Mouse (Mus musculus): ENCODE data around the gene Brms1.

Brms1 gene

GRCm38 (mm10) chr19:5087884-5088728 lies 47.0 kb downstream of the Brms1 start, which contains the start of gene Yif1a:
Yif1a (plus strand) TSS chr19:5088538.
- peak; percentile 100 for DNase-seq (ENCODE audit: extremely low read depth, low read depth)

- DNase-seq (ENCODE audit: extremely low read depth, low read depth): no peak
Observed at GRCm38 (mm10) chr19:5089324-5089723, 48.2 kb downstream of the Brms1 start.

- no peak for DNase-seq (ENCODE audit: extremely low read depth, low read depth)
Observed at GRCm38 (mm10) chr19:5092083-5092482, 50.9 kb downstream of the Brms1 start.

DNA sequence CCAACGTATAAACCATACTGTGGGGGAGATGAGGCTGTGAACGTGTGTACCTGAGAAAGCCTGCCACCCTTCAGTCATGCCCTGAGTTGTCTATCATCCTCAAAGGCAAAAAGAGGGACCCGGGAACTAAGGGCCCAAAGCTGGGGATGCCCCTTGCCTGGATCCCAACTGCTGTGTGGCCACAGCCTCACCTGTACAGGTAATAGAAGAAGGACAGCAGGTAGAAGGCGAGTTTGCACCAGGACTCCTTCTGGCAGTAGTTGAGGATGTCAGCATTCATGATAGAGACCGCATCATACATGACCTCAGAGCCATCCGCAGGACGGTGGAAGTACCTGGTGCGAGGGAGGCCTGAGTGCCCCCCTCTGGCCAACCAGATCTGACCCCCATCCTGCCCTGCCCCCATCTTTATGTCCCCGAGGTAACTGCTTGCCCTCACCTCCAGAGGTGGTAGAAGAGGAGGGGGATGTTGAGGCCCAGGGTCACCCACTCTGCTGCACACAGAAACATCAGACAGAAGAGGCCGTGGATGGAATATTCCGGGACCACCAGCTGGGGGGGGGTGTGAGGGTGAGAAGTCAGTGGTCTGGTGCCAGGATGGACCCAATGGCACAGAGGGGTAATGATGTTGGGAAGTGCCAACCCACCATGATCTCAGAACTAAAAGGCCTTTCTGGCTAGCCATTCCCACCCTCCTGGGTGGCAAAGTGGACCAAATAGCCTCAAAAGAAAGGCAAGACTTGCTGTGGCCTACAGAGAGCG lies 52.5 kb downstream of the Brms1 start:
- no peak for DNase-seq (ENCODE audit: extremely low read depth, low read depth)

DNA sequence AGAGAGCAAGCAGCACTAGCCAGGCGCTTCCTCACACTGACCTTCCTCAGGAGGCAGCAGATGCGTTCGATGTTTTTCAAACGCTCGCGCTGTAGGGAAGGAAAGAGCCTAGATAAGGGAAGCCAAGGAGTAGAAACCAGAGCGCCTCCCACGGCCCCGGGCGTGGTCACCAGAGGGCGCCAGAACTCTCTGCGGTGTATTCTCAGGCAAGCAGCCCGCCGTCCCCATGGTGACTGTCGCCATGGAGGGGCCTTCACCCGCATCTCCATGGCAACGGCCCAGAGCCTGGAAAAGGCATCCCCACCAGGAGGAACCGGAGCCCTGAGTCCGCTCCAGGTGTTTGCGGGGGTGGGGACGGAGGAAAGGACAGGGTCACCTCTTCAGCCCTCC lies 53.1 kb downstream of the Brms1 start:
- DNase-seq (ENCODE audit: extremely low read depth, low read depth): peak; percentile 82

DNA sequence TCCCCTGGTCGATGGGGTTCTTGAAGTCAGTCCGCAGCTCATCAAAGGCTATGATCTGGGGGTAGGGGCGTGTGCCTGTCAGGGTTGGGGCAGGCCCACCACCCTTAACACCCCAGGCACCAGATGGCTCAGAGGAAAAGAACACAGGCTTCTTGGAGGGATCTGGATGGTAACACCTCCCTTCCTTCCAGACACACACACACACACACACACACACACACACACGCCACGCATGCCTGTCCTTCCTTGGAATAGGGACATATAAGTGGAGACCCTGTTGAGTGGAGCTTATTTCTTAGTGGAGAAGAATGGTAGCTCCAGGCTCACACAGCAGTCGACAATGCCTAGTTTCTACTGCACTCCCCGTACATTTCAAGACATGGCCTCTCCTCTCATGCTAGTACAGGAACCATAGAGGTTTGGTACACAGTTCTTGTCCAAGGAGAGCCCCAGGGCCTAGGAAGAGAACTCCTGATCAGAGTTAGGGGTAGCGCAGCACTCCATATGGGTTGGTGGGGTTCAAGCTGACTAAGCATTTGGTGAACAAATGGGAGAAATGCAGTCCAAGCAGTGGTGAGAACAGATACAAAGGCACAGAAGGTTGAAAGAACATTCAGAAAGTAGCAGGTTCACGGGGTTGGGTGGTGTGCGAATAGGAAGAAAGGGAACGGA lies 53.7 kb downstream of the Brms1 start:
- no peak for DNase-seq (ENCODE audit: extremely low read depth, low read depth)

DNA sequence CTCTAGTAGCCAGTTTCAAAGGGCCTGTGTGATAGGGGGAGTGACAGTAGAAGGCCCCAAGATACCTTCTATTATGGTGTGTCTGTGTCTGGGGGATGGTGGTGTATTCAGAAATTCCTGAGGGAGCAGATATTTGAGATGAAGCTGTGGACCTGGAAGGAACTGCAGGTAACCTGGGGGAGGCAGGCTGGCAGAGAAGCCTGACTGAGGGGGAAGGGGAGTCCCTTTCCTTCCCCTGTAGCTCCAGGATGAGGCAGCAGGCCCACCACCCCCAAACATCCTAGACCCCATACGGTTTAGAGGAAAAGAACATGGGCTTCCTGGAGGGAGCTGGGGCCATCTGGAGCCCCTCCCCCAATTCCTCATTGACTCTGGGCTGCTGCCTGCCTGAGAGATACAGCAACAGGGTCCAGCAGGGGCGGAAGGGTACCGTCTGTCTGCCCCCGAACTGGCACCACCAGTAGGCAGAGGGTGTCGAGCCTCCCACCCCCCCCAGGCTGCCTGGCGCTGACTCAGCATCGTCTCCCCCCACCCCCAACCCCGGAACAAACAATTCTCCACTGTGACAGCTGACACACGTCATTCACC lies 54.8 kb downstream of the Brms1 start:
- DNase-seq (ENCODE audit: extremely low read depth, low read depth): no peak

DNA sequence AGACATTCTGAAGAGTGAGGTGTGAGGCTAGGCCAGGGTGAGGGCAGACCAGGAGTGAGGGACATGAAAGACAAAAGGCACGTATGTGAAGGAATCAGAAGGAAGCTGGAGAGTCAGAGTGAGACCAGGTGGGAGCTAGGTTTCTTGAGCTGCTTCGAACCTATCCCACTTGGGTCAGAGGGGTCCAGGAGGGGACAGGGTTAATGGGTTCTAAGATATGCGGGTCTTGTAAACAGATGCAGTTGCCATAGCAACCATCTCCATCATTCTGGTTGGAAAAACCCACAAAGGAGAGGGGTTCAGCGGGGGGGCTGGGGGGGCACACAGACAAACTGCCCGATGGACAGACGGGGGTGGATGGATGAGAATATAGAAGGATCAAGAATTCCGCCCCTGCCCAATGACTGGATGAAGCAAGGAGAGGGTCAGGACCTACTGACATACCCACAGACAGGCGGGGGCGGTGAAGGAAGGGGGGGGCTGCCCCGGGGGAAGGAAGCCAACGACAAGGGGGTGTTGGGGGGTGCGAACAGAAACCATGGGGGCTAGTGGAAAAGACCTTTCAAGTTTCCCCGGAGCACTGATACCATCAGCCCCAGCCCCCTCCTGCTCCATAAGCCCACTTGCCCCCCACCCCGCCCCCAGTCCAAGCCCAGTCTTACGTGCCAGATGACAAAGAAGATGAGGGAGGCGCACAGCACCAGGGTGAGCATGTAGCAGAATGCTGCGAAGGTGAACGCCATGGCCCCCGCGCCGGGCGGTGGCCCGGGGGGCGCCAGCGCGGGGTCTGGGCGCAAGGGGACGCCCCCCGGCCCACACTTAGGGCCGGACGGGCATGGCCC lies 56.6 kb downstream of the Brms1 start:
- DNase-seq (ENCODE audit: extremely low read depth, low read depth): no peak

GRCm38 (mm10) chr19:5098363-5099143 lies 57.4 kb downstream of the Brms1 start, which contains the start of gene Cnih2:
Cnih2 (minus strand) TSS chr19:5098521.
- no peak for DNase-seq (ENCODE audit: extremely low read depth, low read depth)

All from MEL-GATA-1-ER (cell line).